Mouse (Mus musculus): ENCODE results near the gene Tab1.

- no peak for TF ChIP-seq POLR2A (IDR thresholded peaks at IDR 0.05; ENCODE audit: low read depth, low read length)
- no peak for TF ChIP-seq UBTF (IDR thresholded peaks at IDR 0.05; ENCODE audit: low read depth, low read length)
- no peak for TF ChIP-seq USF2 (conservative IDR thresholded peaks at IDR 0.05; ENCODE audit: low read depth, low read length)
- no peak for TF ChIP-seq ETS1 (conservative IDR thresholded peaks at IDR 0.05; ENCODE audit: low read depth, low read length)
- no peak for TF ChIP-seq RAD21 (IDR thresholded peaks at IDR 0.05; ENCODE audit: low read depth, low read length)
- TF ChIP-seq CTCF (conservative IDR thresholded peaks at IDR 0.05 in 1 of 2, IDR thresholded peaks at IDR 0.05 in 1 of 2; ENCODE audit: low read depth in 2 of 2, low read length in 2 of 2), result no peak
- TF ChIP-seq EP300 (IDR thresholded peaks at IDR 0.05; ENCODE audit: low read length), result no peak
- no peak for TF ChIP-seq GABPA (IDR thresholded peaks at IDR 0.05; ENCODE audit: insufficient replicate concordance, low read depth, low read length)
- no peak for TF ChIP-seq USF1 (IDR thresholded peaks at IDR 0.05; ENCODE audit: low read depth, low read length)
Measured at GRCm38 (mm10) chr15:80100871-80101270, 32.1 kb upstream of the Tab1 start.

All from CH12.LX (cell line).